Mouse (Mus musculus) retina, adult 2 months (tissue): ENCODE measurements around the gene Acer2.
"Not testable (repeated sequence)": the region's sequence is repeated elsewhere in the genome, so short reads cannot be mapped to it uniquely, and the experiment has no call there.

Experiments used
- DNase-seq: peaks from one replicate; pipeline ENCODE4 v3.0.0-alpha.2; 2012; ENCODE audit warnings: low read depth, low spot score

Gene Acer2

DNA sequence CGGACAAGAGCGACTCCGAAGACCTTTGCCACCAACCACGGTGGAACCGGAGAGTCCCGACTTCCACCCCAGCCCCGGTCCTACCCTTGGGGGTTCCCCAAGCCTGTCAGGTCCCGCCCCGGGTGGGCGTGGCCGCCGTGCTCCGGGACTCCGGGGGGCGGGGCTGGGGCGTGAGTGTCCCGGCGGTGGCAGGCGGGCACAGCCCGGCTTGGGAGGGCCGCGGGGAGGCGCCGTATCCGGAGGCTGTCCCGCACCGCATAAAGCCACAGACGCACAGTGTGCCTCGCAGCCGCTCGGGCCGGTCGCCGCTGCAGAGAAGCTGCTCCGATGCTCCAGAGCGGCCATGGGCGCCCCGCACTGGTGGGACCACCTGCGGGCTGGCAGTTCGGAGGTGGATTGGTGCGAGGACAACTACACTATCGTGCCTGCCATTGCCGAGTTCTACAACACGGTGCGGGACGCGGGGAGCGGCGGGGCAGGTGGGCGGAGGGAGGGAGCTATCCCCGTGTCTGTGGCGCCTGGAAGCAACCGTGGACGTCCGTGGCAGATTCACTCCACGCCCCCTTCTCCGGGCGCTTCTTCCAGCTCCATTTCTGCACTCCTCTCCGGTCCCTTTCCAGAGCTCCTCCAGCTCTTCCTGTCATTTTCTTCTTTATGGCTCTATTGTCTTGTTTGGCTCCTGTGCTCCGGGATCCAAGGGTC is at the start of gene Acer2:
Gene Acer2 (plus strand): TSS at position 251 of the 702 bp plus-strand sequence.
- DNase-seq, result peak; percentile 73

DNA sequence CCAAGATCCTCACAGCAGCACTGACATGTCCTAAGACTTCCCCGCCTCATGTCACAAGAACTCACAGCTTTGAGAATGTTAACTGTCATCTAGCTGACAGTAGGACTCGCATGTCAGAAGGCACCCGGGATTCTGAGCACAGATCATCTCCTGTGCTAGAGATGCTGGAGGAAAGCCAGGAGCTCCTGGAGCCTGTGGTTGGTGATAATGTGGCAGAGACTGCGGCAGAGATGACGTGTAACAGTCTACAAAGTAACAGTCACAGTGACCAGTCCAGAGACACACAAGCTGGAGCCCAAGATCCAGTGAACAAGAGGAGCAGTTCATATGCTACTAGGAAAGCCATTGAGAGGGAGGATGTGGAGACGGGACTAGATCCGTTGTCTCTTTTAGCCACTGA is 49.1 kb upstream of the Acer2 start:
- no peak for DNase-seq

DNA sequence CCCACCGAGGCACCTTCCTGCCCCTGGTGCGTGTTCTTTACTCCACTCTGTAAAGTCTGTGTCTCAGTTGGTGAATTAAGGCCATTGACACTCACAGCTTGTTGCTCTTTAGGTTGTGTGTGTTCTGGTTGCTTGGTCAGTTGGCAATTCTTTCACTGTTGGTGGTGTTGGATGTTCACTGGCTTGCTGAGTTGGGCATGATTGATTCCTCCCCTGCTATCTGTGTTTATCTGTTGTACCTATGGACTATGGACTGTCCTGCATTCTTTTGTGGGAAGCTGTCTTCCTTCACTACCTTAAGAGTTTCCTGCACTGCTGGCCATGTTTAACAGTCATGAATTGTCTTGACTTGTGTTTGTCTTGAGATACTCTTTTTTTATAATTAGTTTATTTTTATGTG is 42.3 kb upstream of the Acer2 start:
- no peak for DNase-seq

DNA sequence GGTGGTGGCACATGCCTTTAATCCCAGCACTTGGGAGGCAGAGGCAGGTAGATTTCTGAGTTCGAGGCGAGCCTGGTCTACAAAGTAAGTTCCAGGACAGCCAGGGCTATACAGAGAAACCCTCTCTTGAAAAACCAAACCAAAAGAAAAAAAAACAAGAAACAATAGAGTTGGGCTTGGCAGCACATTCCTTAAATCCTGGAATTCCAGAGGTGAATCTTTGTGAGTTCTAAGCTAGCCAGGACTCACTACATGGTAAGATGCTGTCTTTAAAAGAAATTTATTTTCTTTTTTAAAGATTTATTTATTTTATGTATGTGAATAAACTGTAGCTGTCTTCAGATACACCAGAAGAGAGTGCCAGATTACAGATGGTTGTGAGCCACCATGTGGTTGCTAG is 33.1 kb upstream of the Acer2 start:
- not testable (repeated sequence) for DNase-seq

- no peak for DNase-seq
Measured at GRCm38 (mm10) chr4:86845384-86845783, 28.8 kb upstream of the Acer2 start.

DNA sequence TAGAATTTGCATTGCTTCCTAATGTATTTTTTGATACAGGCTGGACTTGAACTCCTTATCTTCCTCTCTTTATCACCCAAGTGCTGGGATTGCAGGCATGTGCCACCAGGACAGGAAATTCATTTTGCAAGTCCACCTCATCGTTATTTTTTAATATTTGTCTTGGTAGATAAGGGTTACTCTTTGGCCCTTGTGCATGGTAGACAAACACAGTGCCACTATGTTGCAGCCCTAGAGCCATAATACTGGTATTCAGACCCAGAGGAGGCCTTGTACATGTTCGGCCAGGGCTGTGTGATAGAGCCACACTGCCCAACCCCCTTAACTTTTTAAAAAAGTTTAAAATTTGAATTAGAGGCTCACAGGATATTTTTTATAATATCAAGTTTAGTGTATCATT is 26.9 kb upstream of the Acer2 start:
- no peak for DNase-seq

GRCm38 (mm10) chr4:86851331-86851730 is 22.9 kb upstream of the Acer2 start:
- no peak for DNase-seq

- no peak for DNase-seq
Measured at GRCm38 (mm10) chr4:86852018-86852417, 22.2 kb upstream of the Acer2 start.

- DNase-seq, result no peak
Measured at GRCm38 (mm10) chr4:86852813-86853590, 21.2 kb upstream of the Acer2 start.

DNA sequence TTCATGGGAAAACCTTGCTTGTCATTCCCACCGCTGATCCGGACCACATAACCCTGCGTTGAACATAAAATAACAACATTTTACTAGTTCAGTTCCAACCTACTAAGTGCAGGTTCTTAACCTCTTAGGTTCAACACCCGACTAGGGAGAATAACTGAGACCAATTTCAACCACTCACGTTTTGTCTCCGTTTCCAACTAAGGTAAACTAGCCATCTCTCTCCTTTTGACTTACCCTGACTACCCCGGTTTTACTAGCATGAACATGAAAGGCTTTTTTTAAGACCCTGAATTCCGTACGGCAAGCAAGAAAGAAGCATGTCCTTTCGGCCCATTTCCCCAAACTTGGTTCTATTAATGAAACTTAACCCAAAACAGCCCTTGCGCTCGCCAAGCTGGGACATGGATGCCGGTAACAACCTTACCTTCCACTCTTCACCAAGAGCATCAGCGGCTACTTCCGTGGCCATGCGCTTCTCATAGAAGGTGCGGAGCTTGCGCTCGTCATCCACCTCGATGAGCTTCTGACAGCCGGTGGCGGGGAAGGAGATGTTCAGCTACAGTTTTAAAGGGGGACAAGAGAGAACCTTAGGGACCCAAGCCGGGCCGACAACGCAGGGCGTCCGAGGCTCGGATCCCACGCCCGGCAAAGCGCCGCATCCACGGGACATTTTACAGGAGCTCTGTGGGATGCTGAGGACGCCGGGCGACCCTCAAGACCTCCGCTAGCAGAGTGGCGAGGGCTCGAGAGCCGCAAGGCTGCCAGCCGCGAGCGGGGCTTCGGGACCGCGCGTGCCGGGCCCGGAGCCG is 17.7 kb upstream of the Acer2 start:
- DNase-seq, result no peak

- DNase-seq, result peak; percentile 97
Measured at GRCm38 (mm10) chr4:86857113-86858069, 16.8 kb upstream of the Acer2 start, which contains the start of gene Rps6. TSS of gene Rps6 (minus strand) at chr4:86857412.

DNA sequence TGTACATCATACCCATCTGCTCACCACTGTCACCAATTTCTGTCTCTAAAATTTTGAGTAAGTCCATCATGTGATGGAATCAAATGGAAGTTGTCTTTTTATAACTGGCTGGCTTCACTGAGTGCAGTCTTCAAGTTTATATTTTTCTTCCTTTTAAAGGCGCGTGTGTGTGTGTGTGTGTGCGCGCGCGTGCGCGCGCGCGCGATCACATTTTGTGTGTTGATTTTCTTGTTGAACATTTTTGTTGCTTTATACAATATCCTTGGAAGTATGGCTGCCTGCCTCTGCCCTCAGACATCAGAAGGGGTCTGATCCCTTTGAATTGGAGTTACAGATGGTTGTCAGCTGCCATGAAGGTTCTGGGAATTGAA is 16.1 kb upstream of the Acer2 start:
- no peak for DNase-seq

DNA sequence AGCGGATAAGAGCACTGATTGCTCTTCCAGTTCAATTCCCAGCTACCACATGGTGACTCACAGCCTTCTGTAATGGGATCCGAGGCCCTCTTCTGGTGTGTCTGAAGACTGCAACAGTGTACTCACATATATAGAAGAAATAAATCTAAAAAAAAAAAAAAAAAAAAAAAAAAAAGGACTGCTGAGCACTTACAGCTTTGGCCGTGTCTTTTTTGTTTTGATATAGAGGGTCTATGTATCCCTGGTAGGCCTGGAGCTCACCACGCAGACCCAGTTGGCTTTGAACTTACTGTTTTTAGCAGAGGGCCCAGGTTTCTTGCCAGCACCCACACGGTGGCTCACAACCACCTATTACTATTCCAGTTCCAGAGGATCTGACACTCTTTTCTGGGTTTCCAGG is 10.1 kb upstream of the Acer2 start:
- no peak for DNase-seq

GRCm38 (mm10) chr4:86871988-86872387 is 2.2 kb upstream of the Acer2 start:
- DNase-seq, result no peak

DNA sequence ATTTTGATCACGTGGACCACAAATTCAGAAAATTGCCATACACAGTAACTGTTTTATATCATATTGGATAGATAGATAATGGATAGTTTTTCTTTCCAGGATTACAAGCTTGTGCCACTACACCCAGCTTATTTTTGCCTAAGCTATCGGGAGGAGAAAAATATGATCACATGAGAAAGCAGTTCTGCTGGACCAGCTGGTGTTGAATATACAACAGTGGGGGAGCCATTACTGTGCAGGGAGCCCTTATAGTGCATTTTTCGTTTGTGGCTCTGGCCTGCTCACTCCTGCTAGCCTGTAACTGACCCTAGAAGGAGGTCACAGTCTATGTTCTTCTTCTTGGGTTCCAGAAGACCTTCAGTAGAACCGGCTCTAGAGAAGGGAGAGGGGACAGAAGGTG is 1.1 kb upstream of the Acer2 start:
- no peak for DNase-seq

DNA sequence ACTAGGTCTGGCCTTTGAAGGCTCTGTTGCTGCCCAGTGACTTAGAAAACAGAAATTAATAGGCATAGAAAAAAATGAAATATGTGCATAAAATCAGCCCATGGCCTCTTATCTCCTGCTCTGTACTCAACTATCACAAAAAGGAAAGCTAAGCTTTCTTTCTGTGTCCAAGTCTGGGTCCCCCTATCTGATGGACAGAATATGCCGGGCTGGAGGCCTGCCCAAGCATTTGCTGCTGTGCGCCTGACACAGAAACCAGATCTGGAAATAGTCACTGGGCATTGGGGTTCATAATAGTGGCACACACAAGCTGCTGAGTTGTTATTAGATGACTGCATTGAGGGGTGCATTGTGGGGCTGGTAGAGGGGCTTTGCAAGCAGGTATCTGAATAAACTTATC is 5.3 kb downstream of the Acer2 start:
- DNase-seq, result no peak

DNA sequence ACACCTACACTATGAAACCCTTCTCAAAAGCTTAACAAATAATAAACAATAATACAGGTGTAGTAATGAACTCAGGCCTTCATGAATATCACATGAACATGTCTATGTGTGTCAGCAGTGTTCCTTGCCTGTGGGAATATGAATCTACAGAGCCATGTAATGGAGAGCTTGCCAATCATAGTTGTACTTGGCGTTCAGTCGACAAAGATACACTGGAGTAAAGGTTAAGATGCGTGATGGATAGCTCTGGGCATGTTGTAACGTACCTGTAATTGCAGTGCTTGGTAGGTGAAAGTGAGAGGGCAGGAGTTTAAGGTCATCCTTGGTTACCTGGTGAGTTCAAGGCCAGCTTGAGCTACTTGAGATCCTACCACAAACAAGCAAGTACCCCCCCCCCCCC is 7.0 kb downstream of the Acer2 start:
- DNase-seq, result no peak

DNA sequence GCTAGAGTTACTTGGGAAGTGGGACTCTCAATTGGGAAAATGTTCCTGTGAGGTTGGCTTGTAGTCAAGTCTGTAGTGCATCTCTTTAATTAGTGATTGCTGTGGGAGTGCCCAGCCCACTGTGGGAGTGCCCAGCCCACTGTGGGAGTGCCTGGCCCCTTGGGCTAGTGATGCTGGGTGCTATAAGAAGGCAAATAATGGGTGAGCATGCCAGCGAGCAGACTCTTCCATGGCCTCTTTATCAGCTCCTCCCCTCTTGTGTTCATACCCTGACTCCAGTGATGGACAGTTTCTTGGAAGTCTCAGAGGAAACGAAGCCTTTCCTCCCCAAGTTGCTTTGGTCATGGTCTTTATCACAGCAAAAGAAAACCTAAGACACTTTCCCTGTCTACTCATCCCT is 8.2 kb downstream of the Acer2 start:
- no peak for DNase-seq

DNA sequence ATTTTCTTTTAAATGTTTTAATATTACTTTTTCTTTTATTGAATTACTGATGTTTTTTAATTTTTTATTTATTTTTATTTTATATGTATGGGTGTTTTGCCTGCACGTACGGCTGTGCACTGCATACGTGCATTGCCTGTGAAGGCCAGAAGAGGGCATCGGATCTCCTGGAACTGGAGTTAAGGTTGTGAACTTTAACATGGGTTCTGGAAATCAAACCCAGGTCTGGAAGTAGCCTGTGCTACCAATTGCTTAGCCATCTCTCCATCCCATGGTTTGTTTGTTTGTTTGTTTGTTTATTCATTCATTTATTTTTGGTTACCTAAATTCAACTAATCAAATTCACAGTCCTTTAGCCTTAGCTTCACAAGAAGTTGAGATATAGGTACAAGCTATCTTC is 10.7 kb downstream of the Acer2 start:
- DNase-seq, result no peak

GRCm38 (mm10) chr4:86885790-86886159 is 11.6 kb downstream of the Acer2 start:
- no peak for DNase-seq

- no peak for DNase-seq
Measured at GRCm38 (mm10) chr4:86886160-86886878, 12.1 kb downstream of the Acer2 start.
